Mouse (Mus musculus) embryonic facial prominence, embryonic 12.5 days (tissue): ENCODE measurements around the gene Shld2. TPM values are rescaled to one million over a fixed set of nuclear protein-coding genes. Genes with fewer than 3 reads are reported as not detected.

Source experiments
- ATAC-seq: fragments of 200-750 bp; cut with Nextera tagmentation; 2 replicates; pipeline ENCODE4 v1.8.0; 2017; ENCODE audit not compliant: insufficient number of reproducible peaks, insufficient read depth, low FRiP score, low TSS enrichment
- H3K27ac ChIP-seq: fragments of 300-500 bp; sonication (generic); 2 replicates; pipeline ENCODE4 v1.5.1; 2016; ENCODE audit warnings: mild to moderate bottlenecking
- H3K27me3 ChIP-seq: fragments of 300-500 bp; sonication (generic); 2 replicates; pipeline ENCODE4 v1.6.1; 2016; ENCODE audit warnings: mild to moderate bottlenecking, moderate library complexity
- H3K36me3 ChIP-seq: fragments of 300-500 bp; sonication (generic); 2 replicates; pipeline ENCODE4 v1.6.1; 2016; ENCODE audit warnings: mild to moderate bottlenecking
- H3K4me1 ChIP-seq: fragments of 300-500 bp; sonication (generic); 2 replicates; pipeline ENCODE4 v1.6.1; 2016
- H3K4me2 ChIP-seq: fragments of 300-500 bp; sonication (generic); replicated peaks from 2 replicates; pipeline ENCODE4 v1.6.1; 2016; ENCODE audit warnings: mild to moderate bottlenecking, moderate library complexity
- H3K4me3 ChIP-seq: fragments of 300-500 bp; sonication (generic); 2 replicates; pipeline ENCODE4 v1.5.1; 2016; ENCODE audit warnings: mild to moderate bottlenecking
- H3K9ac ChIP-seq: fragments of 300-500 bp; sonication (generic); 2 replicates; pipeline ENCODE4 v1.6.1; 2016; ENCODE audit warnings: mild to moderate bottlenecking, moderate library complexity
- H3K9me3 ChIP-seq: fragments of 300-500 bp; sonication (generic); 2 replicates; pipeline ENCODE4 v1.6.1; 2016; ENCODE audit warnings: mild to moderate bottlenecking, moderate library complexity
- WGBS: fragments of 180-500 bp; shearing (Covaris S2); methylation state at CpG from one replicate; pipeline ENCODE4 v1.1.7; 2016; 5-methylcytosine and 5-hydroxymethylcytosine counted together
- polyA plus RNA-seq: library from polyadenylated mRNA; unstranded; fragments of >200 nt; fragmentation: Nextera tagmentation; extraction: Ambion mirVana; gene quantifications from 2 replicates; pipeline ENCODE4 v1.2.1, GENCODE M21; 2016

Gene Shld2
- polyA plus RNA-seq, 1 experiment from 2014 or later, result 17.9 TPM

GRCm38 (mm10) chr14:34345771-34346566 lies 35.7 kb upstream of the Shld2 start:
- 56% methylated on average over 12 of the region's 12 CpGs for WGBS
- Histone ChIP-seq H3K9ac (no peak overlapping the region), H3K27ac (no peak overlapping the region), H3K4me1 (0 out of 2 replicates have a peak, but pooled peaks cover 6% of the 10 kb centered on the region), H3K4me3 (no peak overlapping the region), H3K27me3 (no peaks in the 10 kb centered on the region), H3K36me3 (peaks cover 28% of the 10 kb centered on the region), H3K9me3 (no peaks in the 10 kb centered on the region), H3K4me2 (no peak overlapping the region)
- ATAC-seq, result no peak

GRCm38 (mm10) chr14:34344361-34344760 lies 34.1 kb upstream of the Shld2 start:
- WGBS, result 86% methylated on average over 5 of the region's 5 CpGs
- ATAC-seq, result no peak
- 0 out of 2 replicates have a peak, but pooled peaks cover 6% of the 10 kb centered on the region for H3K4me1 ChIP-seq
- no peaks in the 10 kb centered on the region for H3K9me3 ChIP-seq
- no peak overlapping the region for H3K9ac ChIP-seq
- no peaks in the 10 kb centered on the region for H3K27me3 ChIP-seq
- H3K36me3 ChIP-seq, result peaks cover 37% of the 10 kb centered on the region
- H3K4me2 ChIP-seq, result no peak overlapping the region
- no peak overlapping the region for H3K4me3 ChIP-seq
- no peak overlapping the region for H3K27ac ChIP-seq

GRCm38 (mm10) chr14:34343078-34343477 lies 32.8 kb upstream of the Shld2 start:
- 89% methylated on average over 4 of the region's 4 CpGs for WGBS
- 0 out of 2 replicates have a peak, but pooled peaks cover 6% of the 10 kb centered on the region for H3K4me1 ChIP-seq
- ATAC-seq, result no peak
- no peaks in the 10 kb centered on the region for H3K27me3 ChIP-seq
- H3K4me3 ChIP-seq, result no peak overlapping the region
- no peak overlapping the region for H3K9ac ChIP-seq
- no peak overlapping the region for H3K27ac ChIP-seq
- H3K36me3 ChIP-seq, result peaks cover 45% of the 10 kb centered on the region
- H3K4me2 ChIP-seq, result no peak overlapping the region
- no peaks in the 10 kb centered on the region for H3K9me3 ChIP-seq

GRCm38 (mm10) chr14:34341993-34342392 lies 31.7 kb upstream of the Shld2 start:
- no peak overlapping the region for H3K9ac ChIP-seq
- no peak overlapping the region for H3K4me2 ChIP-seq
- H3K27me3 ChIP-seq, result no peaks in the 10 kb centered on the region
- no peak for ATAC-seq
- H3K4me3 ChIP-seq, result no peak overlapping the region
- no peak overlapping the region for H3K27ac ChIP-seq
- H3K9me3 ChIP-seq, result no peaks in the 10 kb centered on the region
- 0 out of 2 replicates have a peak, but pooled peaks cover 6% of the 10 kb centered on the region for H3K4me1 ChIP-seq
- 87% methylated on average over 4 of the region's 4 CpGs for WGBS
- peaks cover 56% of the 10 kb centered on the region for H3K36me3 ChIP-seq

GRCm38 (mm10) chr14:34339446-34339845 lies 29.2 kb upstream of the Shld2 start:
- Histone ChIP-seq H3K36me3 (peaks cover 80% of the 10 kb centered on the region), H3K4me1 (no peaks in the 10 kb centered on the region), H3K4me2 (no peak overlapping the region), H3K27me3 (no peaks in the 10 kb centered on the region), H3K9ac (no peak overlapping the region), H3K27ac (no peak overlapping the region), H3K9me3 (no peaks in the 10 kb centered on the region), H3K4me3 (no peak overlapping the region)
- WGBS, result 78% methylated on average over 1 of the region's 1 CpGs
- no peak for ATAC-seq

GRCm38 (mm10) chr14:34332476-34332875 lies 22.2 kb upstream of the Shld2 start:
- Histone ChIP-seq H3K4me2 (no peak overlapping the region), H3K36me3 (peaks cover 76% of the 10 kb centered on the region), H3K4me3 (no peak overlapping the region), H3K9ac (no peak overlapping the region), H3K27me3 (no peaks in the 10 kb centered on the region), H3K27ac (no peak overlapping the region), H3K9me3 (no peaks in the 10 kb centered on the region), H3K4me1 (no peaks in the 10 kb centered on the region)
- ATAC-seq, result no peak
- WGBS, result 91% methylated on average over 5 of the region's 5 CpGs

GRCm38 (mm10) chr14:34331886-34332285 lies 21.6 kb upstream of the Shld2 start:
- Histone ChIP-seq H3K9ac (no peak overlapping the region), H3K36me3 (peaks cover 70% of the 10 kb centered on the region)

GRCm38 (mm10) chr14:34330657-34331158 lies 20.4 kb upstream of the Shld2 start:
- no peak for ATAC-seq
- H3K27ac ChIP-seq, result no peak overlapping the region
- no peak overlapping the region for H3K9ac ChIP-seq
- no peaks in the 10 kb centered on the region for H3K4me1 ChIP-seq
- H3K4me2 ChIP-seq, result no peak overlapping the region
- H3K27me3 ChIP-seq, result no peaks in the 10 kb centered on the region
- WGBS, result 94% methylated on average over 9 of the region's 9 CpGs
- H3K36me3 ChIP-seq, result peaks cover 62% of the 10 kb centered on the region
- no peak overlapping the region for H3K4me3 ChIP-seq
- H3K9me3 ChIP-seq, result no peaks in the 10 kb centered on the region

More at GRCm38 (mm10) chr14:34331886-34332285, 21.6 kb upstream of the Shld2 start:
- no peaks in the 10 kb centered on the region for H3K4me1 ChIP-seq
- WGBS, result 90% methylated on average over 3 of the region's 3 CpGs
- H3K27ac ChIP-seq, result no peak overlapping the region
- H3K9me3 ChIP-seq, result no peaks in the 10 kb centered on the region
- no peak for ATAC-seq
- no peak overlapping the region for H3K4me3 ChIP-seq
- H3K27me3 ChIP-seq, result no peaks in the 10 kb centered on the region
- H3K4me2 ChIP-seq, result no peak overlapping the region

GRCm38 (mm10) chr14:34327618-34328017 lies 17.3 kb upstream of the Shld2 start:
- H3K4me2 ChIP-seq, result no peak overlapping the region
- H3K9me3 ChIP-seq, result no peaks in the 10 kb centered on the region
- 94% methylated on average over 1 of the region's 1 CpGs for WGBS
- no peak overlapping the region for H3K9ac ChIP-seq
- H3K27me3 ChIP-seq, result no peaks in the 10 kb centered on the region
- H3K4me3 ChIP-seq, result no peak overlapping the region
- H3K36me3 ChIP-seq, result peaks cover 57% of the 10 kb centered on the region
- no peaks in the 10 kb centered on the region for H3K4me1 ChIP-seq
- ATAC-seq, result no peak
- no peak overlapping the region for H3K27ac ChIP-seq

GRCm38 (mm10) chr14:34326606-34327005 lies 16.3 kb upstream of the Shld2 start:
- Histone ChIP-seq H3K9me3 (no peaks in the 10 kb centered on the region), H3K27ac (no peak overlapping the region), H3K9ac (no peak overlapping the region), H3K27me3 (no peaks in the 10 kb centered on the region), H3K4me2 (no peak overlapping the region), H3K36me3 (peaks cover 51% of the 10 kb centered on the region), H3K4me3 (no peak overlapping the region), H3K4me1 (no peaks in the 10 kb centered on the region)
- ATAC-seq, result no peak
- 93% methylated on average over 3 of the region's 3 CpGs for WGBS

- Histone ChIP-seq H3K9me3 (no peaks in the 10 kb centered on the region), H3K4me1 (no peaks in the 10 kb centered on the region), H3K4me2 (no peak overlapping the region), H3K4me3 (no peak overlapping the region), H3K36me3 (peaks cover 42% of the 10 kb centered on the region), H3K9ac (no peak overlapping the region), H3K27ac (no peak overlapping the region), H3K27me3 (no peaks in the 10 kb centered on the region)
- 94% methylated on average over 5 of the region's 5 CpGs for WGBS
- no peak for ATAC-seq
These were observed 13.3 kb upstream of the Shld2 start for GRCm38 (mm10) chr14:34323576-34324085.

GRCm38 (mm10) chr14:34318113-34318512 lies 7.8 kb upstream of the Shld2 start:
- Histone ChIP-seq H3K4me3 (no peak overlapping the region), H3K27me3 (no peaks in the 10 kb centered on the region), H3K9ac (no peak overlapping the region), H3K36me3 (peaks cover 20% of the 10 kb centered on the region), H3K4me1 (peaks cover 2% of the 10 kb centered on the region), H3K9me3 (no peaks in the 10 kb centered on the region), H3K4me2 (no peak overlapping the region), H3K27ac (no peak overlapping the region)
- ATAC-seq, result no peak
